In genomic region chr6:43914741-43915140, GRCm38 (mm10) we compare ENCODE assay signal across 31 mouse cellular contexts.
"Had no signal": no experiment of that assay in that cellular context is flagged by ENCODE, and none has a peak within 500 bp of the region (broad histone marks: within the 10 kb centered on the region; RNA-seq: fewer than 3 reads in every experiment).

No protein-coding gene starts in this region.

- H3K27ac ChIP-seq: limb, embryonic 10.5 days; limb, embryonic 12.5 days; limb, embryonic 13.5 days; limb, embryonic 15.5 days; liver, embryonic 12.5 days; liver, embryonic 13.5 days; liver, embryonic 14.5 days; liver, embryonic 15.5 days; lung, embryonic 15.5 days; macrophage; midbrain, embryonic 10.5 days; midbrain, embryonic 12.5 days; midbrain, embryonic 13.5 days; midbrain, embryonic 15.5 days had no signal

- H3K9me3 ChIP-seq: limb, embryonic 10.5 days; limb, embryonic 12.5 days; limb, embryonic 13.5 days; limb, embryonic 15.5 days; liver, embryonic 12.5 days; liver, embryonic 13.5 days; liver, embryonic 15.5 days; lung, embryonic 15.5 days; midbrain, embryonic 10.5 days; midbrain, embryonic 12.5 days; midbrain, embryonic 13.5 days; midbrain, embryonic 15.5 days had no signal

- DNase-seq: left cerebral cortex, postnatal 4 days; liver; liver, embryonic 13.5 days; liver, postnatal 0 days; lung, adult 18-20 months; lung, adult 2 months; lung, embryonic 14.5 days; lung, postnatal 10 days; lung, postnatal 14 days; lung, postnatal 36 days; lung, postnatal 4 days; midbrain, embryonic 14.5 days had no signal

- H3K4me3 ChIP-seq: limb, embryonic 10.5 days; limb, embryonic 12.5 days; limb, embryonic 13.5 days; limb, embryonic 15.5 days; liver, embryonic 12.5 days; liver, embryonic 13.5 days; liver, embryonic 15.5 days; lung, embryonic 15.5 days; megakaryocyte, embryonic 14.5 days; midbrain, embryonic 10.5 days; midbrain, embryonic 12.5 days; midbrain, embryonic 13.5 days; midbrain, embryonic 15.5 days; myocyte had no signal

- H3K9ac ChIP-seq: limb, embryonic 12.5 days; limb, embryonic 13.5 days; limb, embryonic 15.5 days; liver, embryonic 12.5 days; liver, embryonic 13.5 days; liver, embryonic 14.5 days; liver, embryonic 15.5 days; liver, postnatal 0 days; lung, embryonic 14.5 days; lung, embryonic 15.5 days; midbrain, embryonic 12.5 days; midbrain, embryonic 13.5 days; midbrain, embryonic 15.5 days had no signal

- H3K36me3 ChIP-seq: limb, embryonic 10.5 days; limb, embryonic 12.5 days; limb, embryonic 13.5 days; limb, embryonic 15.5 days; liver, embryonic 12.5 days; liver, embryonic 13.5 days; liver, embryonic 15.5 days; lung, embryonic 15.5 days; midbrain, embryonic 10.5 days; midbrain, embryonic 12.5 days; midbrain, embryonic 13.5 days; midbrain, embryonic 15.5 days had no signal

- ATAC-seq: liver, embryonic 12.5 days; liver, postnatal 0 days; lung, postnatal 0 days; midbrain, embryonic 13.5 days; midbrain, embryonic 15.5 days; midbrain, embryonic 16.5 days had no signal

- H3K4me2 ChIP-seq: limb, embryonic 12.5 days; limb, embryonic 13.5 days; limb, embryonic 15.5 days; liver, embryonic 11.5 days; liver, embryonic 12.5 days; liver, embryonic 13.5 days; liver, embryonic 15.5 days; lung, embryonic 14.5 days; lung, embryonic 15.5 days; midbrain, embryonic 11.5 days; midbrain, embryonic 12.5 days; midbrain, embryonic 13.5 days; midbrain, embryonic 15.5 days had no signal

- H3K27me3 ChIP-seq: limb, embryonic 12.5 days; limb, embryonic 13.5 days; limb, embryonic 15.5 days; liver, embryonic 12.5 days; liver, embryonic 13.5 days; liver, embryonic 15.5 days; lung, embryonic 15.5 days; megakaryocyte, embryonic 14.5 days; midbrain, embryonic 12.5 days; midbrain, embryonic 13.5 days; midbrain, embryonic 15.5 days had no signal

- H3K4me1 ChIP-seq: limb, embryonic 10.5 days; limb, embryonic 12.5 days; limb, embryonic 13.5 days; limb, embryonic 15.5 days; liver, embryonic 12.5 days; liver, embryonic 13.5 days; liver, embryonic 15.5 days; lung, embryonic 15.5 days; megakaryocyte, embryonic 14.5 days; midbrain, embryonic 10.5 days; midbrain, embryonic 12.5 days; midbrain, embryonic 13.5 days; midbrain, embryonic 15.5 days had no signal
